Mouse (Mus musculus): ENCODE data around the gene Nsa2. TPM values are rescaled to one million over a fixed set of nuclear protein-coding genes. Genes with fewer than 3 reads are reported as not detected.

Gene Nsa2
- total RNA-seq, 2 experiments from 2014 or later: 278 to 307 TPM

- ATAC-seq (replicated peaks; ENCODE audit: poor library complexity): no peak
These were observed 49.6 kb downstream of the Nsa2 start for GRCm38 (mm10) chr13:97088183-97088582.

GRCm38 (mm10) chr13:97087421-97087820 is 50.3 kb downstream of the Nsa2 start:
- ATAC-seq (replicated peaks; ENCODE audit: poor library complexity): no peak

GRCm38 (mm10) chr13:97086316-97086715 is 51.4 kb downstream of the Nsa2 start:
- ATAC-seq (replicated peaks; ENCODE audit: poor library complexity): peak; percentile 66

GRCm38 (mm10) chr13:97082432-97082831 is 55.3 kb downstream of the Nsa2 start:
- no peak for ATAC-seq (replicated peaks; ENCODE audit: poor library complexity)

GRCm38 (mm10) chr13:97080615-97081014 is 57.1 kb downstream of the Nsa2 start:
- no peak for ATAC-seq (replicated peaks; ENCODE audit: poor library complexity)

GRCm38 (mm10) chr13:97080201-97080600 is 57.5 kb downstream of the Nsa2 start:
- no peak for ATAC-seq (replicated peaks; ENCODE audit: poor library complexity)

Other genes with a start within 250 kb of the Nsa2 start
- 0.66 and 0.72 TPM in 2 replicates for gene Gcnt4, start 213.2 kb downstream of the Nsa2 start, total RNA-seq (2015)
- gene Gcnt4, start 213.2 kb downstream of the Nsa2 start, total RNA-seq (2017): 0.12 and 0.20 TPM in 2 replicates
- not detected in 2 replicates for gene 1700029F12Rik, start 103.6 kb downstream of the Nsa2 start, total RNA-seq (2015)
- not detected in 2 replicates for gene 1700029F12Rik, start 103.6 kb downstream of the Nsa2 start, total RNA-seq (2017)
- 0.10 TPM in 1 of 2 replicates, not detected in the other for gene Fam169a, start 70.7 kb downstream of the Nsa2 start, total RNA-seq (2015)
- 0.17 and 0.44 TPM in 2 replicates for gene Fam169a, start 70.7 kb downstream of the Nsa2 start, total RNA-seq (2017)
- 3.6 and 4.2 TPM in 2 replicates for gene Gm6169, start 38.7 kb downstream of the Nsa2 start, total RNA-seq (2015)
- 0.41 and 0.87 TPM in 2 replicates for gene Gm6169, start 38.7 kb downstream of the Nsa2 start, total RNA-seq (2017)
- gene Gfm2, start within 50 bp of the Nsa2 start, total RNA-seq (2015): 14.6 and 15.9 TPM in 2 replicates
- gene Gfm2, start within 50 bp of the Nsa2 start, total RNA-seq (2017): 20.9 and 35.3 TPM in 2 replicates
- gene Hexb, start 60.4 kb upstream of the Nsa2 start, total RNA-seq (2015): 47.2 and 54.0 TPM in 2 replicates
- gene Hexb, start 60.4 kb upstream of the Nsa2 start, total RNA-seq (2017): 38.6 and 39.3 TPM in 2 replicates
- 2.5 and 3.1 TPM in 2 replicates for gene Enc1, start 103.2 kb upstream of the Nsa2 start, total RNA-seq (2015)
- 2.6 and 4.0 TPM in 2 replicates for gene Enc1, start 103.2 kb upstream of the Nsa2 start, total RNA-seq (2017)